Mouse (Mus musculus): Measurements from ENCODE around the gene Sprr2a3.
"Not testable (repeated sequence)": the region's sequence is repeated elsewhere in the genome, so short reads cannot be mapped to it uniquely, and the experiment has no call there.

The Sprr2a3 gene

GRCm38 (mm10) chr3:92285101-92285500 lies at the start of gene Sprr2a3:
TSS of gene Sprr2a3 (plus strand) at chr3:92285417.
- not testable (repeated sequence) for DNase-seq (ENCODE audit: low spot score)

- DNase-seq (ENCODE audit: low spot score), result not testable (repeated sequence)
These were observed 48.6 kb upstream of the Sprr2a3 start for GRCm38 (mm10) chr3:92236463-92237189.

GRCm38 (mm10) chr3:92238736-92239135 lies 46.5 kb upstream of the Sprr2a3 start:
- not testable (repeated sequence) for DNase-seq (ENCODE audit: low spot score)

- not testable (repeated sequence) for DNase-seq (ENCODE audit: low spot score)
These were observed 46.0 kb upstream of the Sprr2a3 start for GRCm38 (mm10) chr3:92239197-92239596.

GRCm38 (mm10) chr3:92244833-92245232 lies 40.4 kb upstream of the Sprr2a3 start:
- DNase-seq (ENCODE audit: low spot score), result not testable (repeated sequence)

GRCm38 (mm10) chr3:92246245-92246644 lies 39.0 kb upstream of the Sprr2a3 start:
- DNase-seq (ENCODE audit: low spot score), result not testable (repeated sequence)

- DNase-seq (ENCODE audit: low spot score), result not testable (repeated sequence)
These were observed 36.7 kb upstream of the Sprr2a3 start for GRCm38 (mm10) chr3:92248494-92248893.

GRCm38 (mm10) chr3:92250450-92250849 lies 34.8 kb upstream of the Sprr2a3 start:
- not testable (repeated sequence) for DNase-seq (ENCODE audit: low spot score)

GRCm38 (mm10) chr3:92253860-92254259 lies 31.4 kb upstream of the Sprr2a3 start:
- not testable (repeated sequence) for DNase-seq (ENCODE audit: low spot score)

- not testable (repeated sequence) for DNase-seq (ENCODE audit: low spot score)
These were observed 26.7 kb upstream of the Sprr2a3 start for GRCm38 (mm10) chr3:92258526-92258925.

- not testable (repeated sequence) for DNase-seq (ENCODE audit: low spot score)
These were observed 21.8 kb upstream of the Sprr2a3 start for GRCm38 (mm10) chr3:92263462-92263861.

- not testable (repeated sequence) for DNase-seq (ENCODE audit: low spot score)
These were observed 13.7 kb upstream of the Sprr2a3 start for GRCm38 (mm10) chr3:92271414-92271985.

GRCm38 (mm10) chr3:92273504-92273903 lies 11.7 kb upstream of the Sprr2a3 start:
- DNase-seq (ENCODE audit: low spot score), result not testable (repeated sequence)

GRCm38 (mm10) chr3:92274018-92274417 lies 11.2 kb upstream of the Sprr2a3 start:
- DNase-seq (ENCODE audit: low spot score), result not testable (repeated sequence)

- DNase-seq (ENCODE audit: low spot score), result not testable (repeated sequence)
These were observed 5.6 kb upstream of the Sprr2a3 start for GRCm38 (mm10) chr3:92279663-92280062.

GRCm38 (mm10) chr3:92280963-92281606 lies 4.1 kb upstream of the Sprr2a3 start:
- DNase-seq (ENCODE audit: low spot score), result not testable (repeated sequence)

GRCm38 (mm10) chr3:92288489-92288888 lies 3.3 kb downstream of the Sprr2a3 start:
- DNase-seq (ENCODE audit: low spot score), result not testable (repeated sequence)

GRCm38 (mm10) chr3:92307406-92307805 lies 22.2 kb downstream of the Sprr2a3 start:
- no peak for DNase-seq (ENCODE audit: low spot score)

GRCm38 (mm10) chr3:92316320-92316719 lies 31.1 kb downstream of the Sprr2a3 start, which contains the start of gene Sprr2b:
TSS of gene Sprr2b (plus strand) at chr3:92316620.
- DNase-seq (ENCODE audit: low spot score), result no peak

GRCm38 (mm10) chr3:92317384-92317783 lies 32.2 kb downstream of the Sprr2a3 start:
- DNase-seq (ENCODE audit: low spot score), result no peak

- no peak for DNase-seq (ENCODE audit: low spot score)
These were observed 51.1 kb downstream of the Sprr2a3 start for GRCm38 (mm10) chr3:92336278-92336677.

- DNase-seq (ENCODE audit: low spot score), result no peak
These were observed 53.6 kb downstream of the Sprr2a3 start, which contains the start of gene Sprr2d for GRCm38 (mm10) chr3:92338840-92339239. TSS of gene Sprr2d (plus strand) at chr3:92339140.

All from layer of hippocampus, adult 9-10 months (tissue).